Mouse (Mus musculus): Measurements from ENCODE around the gene Oas1h. TPM values are rescaled to one million over a fixed set of nuclear protein-coding genes. Genes with fewer than 3 reads are reported as not detected.
A peak's percentile ranks its signal among the peaks of the same experiment; 100 is the strongest.

Gene Oas1h
- not detected in 2 replicates for polyA plus RNA-seq (2015; fragmentation: Nextera tagmentation; extraction: Ambion mirVana)

- Histone ChIP-seq H3K4me1 (no peaks in the 10 kb centered on the region), H3K9ac (no peak within 1 kb of the TSS), H3K27me3 (no peaks in the 10 kb centered on the region), H3K4me2 (no peak within 1 kb of the TSS), H3K36me3 (ENCODE audit: poor library complexity, severe bottlenecking) (no peaks in the 10 kb centered on the region), H3K4me3 (no peak within 1 kb of the TSS), H3K9me3 (replicated peaks) (no peaks in the 10 kb centered on the region), H3K27ac (no peak within 1 kb of the TSS)
- WGBS = 54% methylated on average over 4 of the region's 4 CpGs
- no peak for ATAC-seq
These were observed at the start of gene Oas1h for GRCm38 (mm10) chr5:120861121-120861520. TSS of gene Oas1h (plus strand) at chr5:120861421.

- WGBS = 7% methylated on average over 18 of the region's 18 CpGs
- ATAC-seq = peak; percentile 83
- 0 out of 2 replicates have a peak within 1 kb of the TSS, but pooled peaks have one; percentile 11 for H3K27ac ChIP-seq
These were observed 49.0 kb upstream of the Oas1h start, which contains the start of gene Oas1c for GRCm38 (mm10) chr5:120811951-120812819. TSS of gene Oas1c (minus strand) at chr5:120812514.

GRCm38 (mm10) chr5:120813023-120813422 lies 48.2 kb upstream of the Oas1h start:
- peak overlapping the region; percentile 58; the same call in 1 of the 2 replicates for H3K4me2 ChIP-seq
- no peaks in the 10 kb centered on the region for H3K27me3 ChIP-seq
- 86% methylated on average over 6 of the region's 6 CpGs for WGBS
- H3K27ac ChIP-seq = no peak overlapping the region
- H3K36me3 ChIP-seq (ENCODE audit: poor library complexity, severe bottlenecking) = no peaks in the 10 kb centered on the region
- H3K9me3 ChIP-seq (replicated peaks) = no peaks in the 10 kb centered on the region
- H3K9ac ChIP-seq = no peak overlapping the region; the same call in 1 of the 2 replicates
- H3K4me3 ChIP-seq = no peak overlapping the region
- ATAC-seq = no peak
- peaks cover 4% of the 10 kb centered on the region for H3K4me1 ChIP-seq

More at GRCm38 (mm10) chr5:120811951-120812819, 49.0 kb upstream of the Oas1h start, which contains the start of gene Oas1c:
- Histone ChIP-seq H3K9me3 (replicated peaks) (no peaks in the 10 kb centered on the region), H3K9ac (peak within 1 kb of the TSS; percentile 50), H3K27me3 (no peaks in the 10 kb centered on the region), H3K4me3 (peak within 1 kb of the TSS; percentile 28), H3K4me1 (peaks cover 4% of the 10 kb centered on the region), H3K4me2 (peak within 1 kb of the TSS; percentile 58), H3K36me3 (ENCODE audit: poor library complexity, severe bottlenecking) (no peaks in the 10 kb centered on the region)

GRCm38 (mm10) chr5:120815949-120816348 lies 45.3 kb upstream of the Oas1h start:
- no peak overlapping the region for H3K4me3 ChIP-seq
- no peaks in the 10 kb centered on the region for H3K27me3 ChIP-seq
- ATAC-seq = no peak
- H3K4me2 ChIP-seq = no peak overlapping the region
- no peak overlapping the region for H3K27ac ChIP-seq
- H3K36me3 ChIP-seq (ENCODE audit: poor library complexity, severe bottlenecking) = no peaks in the 10 kb centered on the region
- WGBS = 68% methylated on average over 3 of the region's 3 CpGs
- peaks cover 4% of the 10 kb centered on the region for H3K4me1 ChIP-seq
- H3K9ac ChIP-seq = no peak overlapping the region
- peaks cover 20% of the 10 kb centered on the region for H3K9me3 ChIP-seq (replicated peaks)

GRCm38 (mm10) chr5:120818999-120819398 lies 42.2 kb upstream of the Oas1h start:
- Histone ChIP-seq H3K4me1 (no peaks in the 10 kb centered on the region), H3K4me3 (no peak overlapping the region), H3K36me3 (ENCODE audit: poor library complexity, severe bottlenecking) (no peaks in the 10 kb centered on the region), H3K9ac (no peak overlapping the region), H3K27ac (no peak overlapping the region), H3K9me3 (replicated peaks) (peaks cover 23% of the 10 kb centered on the region), H3K27me3 (no peaks in the 10 kb centered on the region), H3K4me2 (no peak overlapping the region)
- no peak for ATAC-seq

- H3K36me3 ChIP-seq (ENCODE audit: poor library complexity, severe bottlenecking) = no peaks in the 10 kb centered on the region
- peaks cover 13% of the 10 kb centered on the region for H3K4me1 ChIP-seq
- ATAC-seq = no peak
- 85% methylated on average over 4 of the region's 4 CpGs for WGBS
- H3K27ac ChIP-seq = no peak overlapping the region
- no peak overlapping the region for H3K4me3 ChIP-seq
- no peaks in the 10 kb centered on the region for H3K27me3 ChIP-seq
- H3K9ac ChIP-seq = no peak overlapping the region
- no peaks in the 10 kb centered on the region for H3K9me3 ChIP-seq (replicated peaks)
- H3K4me2 ChIP-seq = no peak overlapping the region
These were observed 30.2 kb upstream of the Oas1h start for GRCm38 (mm10) chr5:120831031-120831430.

GRCm38 (mm10) chr5:120833335-120834280 lies 27.6 kb upstream of the Oas1h start:
- no peak for ATAC-seq
- H3K27me3 ChIP-seq = no peaks in the 10 kb centered on the region
- no peak overlapping the region for H3K27ac ChIP-seq
- no peak overlapping the region for H3K4me3 ChIP-seq
- H3K9me3 ChIP-seq (replicated peaks) = no peaks in the 10 kb centered on the region
- 0 out of 2 replicates have a peak overlapping the region, but pooled peaks have one; percentile 40 for H3K9ac ChIP-seq
- H3K4me2 ChIP-seq = peak overlapping the region; percentile 43
- 7% methylated on average over 17 of the region's 17 CpGs for WGBS
- no peaks in the 10 kb centered on the region for H3K36me3 ChIP-seq (ENCODE audit: poor library complexity, severe bottlenecking)
- H3K4me1 ChIP-seq = peaks cover 13% of the 10 kb centered on the region

GRCm38 (mm10) chr5:120836731-120837585 lies 24.3 kb upstream of the Oas1h start:
- Histone ChIP-seq H3K4me3 (no peak overlapping the region), H3K36me3 (ENCODE audit: poor library complexity, severe bottlenecking) (no peaks in the 10 kb centered on the region), H3K27me3 (no peaks in the 10 kb centered on the region), H3K27ac (no peak overlapping the region), H3K4me2 (no peak overlapping the region), H3K9me3 (replicated peaks) (no peaks in the 10 kb centered on the region), H3K9ac (no peak overlapping the region), H3K4me1 (peaks cover 13% of the 10 kb centered on the region)
- ATAC-seq = no peak
- WGBS = 8% methylated on average over 8 of the region's 8 CpGs

GRCm38 (mm10) chr5:120844713-120845112 lies 16.5 kb upstream of the Oas1h start:
- no peaks in the 10 kb centered on the region for H3K4me1 ChIP-seq
- H3K36me3 ChIP-seq (ENCODE audit: poor library complexity, severe bottlenecking) = no peaks in the 10 kb centered on the region
- H3K27me3 ChIP-seq = no peaks in the 10 kb centered on the region
- WGBS = 73% methylated on average over 3 of the region's 3 CpGs
- H3K9ac ChIP-seq = no peak overlapping the region
- H3K27ac ChIP-seq = no peak overlapping the region
- no peak overlapping the region for H3K4me3 ChIP-seq
- 0 out of 2 replicates have a peak, but pooled peaks have one; percentile 45 for ATAC-seq
- H3K4me2 ChIP-seq = no peak overlapping the region
- H3K9me3 ChIP-seq (replicated peaks) = no peaks in the 10 kb centered on the region

- no peak within 1 kb of the TSS for H3K4me2 ChIP-seq
- WGBS = 87% methylated on average over 4 of the region's 4 CpGs
- H3K27ac ChIP-seq = no peak within 1 kb of the TSS
- no peak within 1 kb of the TSS for H3K4me3 ChIP-seq
- H3K27me3 ChIP-seq = no peaks in the 10 kb centered on the region
- no peak for ATAC-seq
- H3K9ac ChIP-seq = no peak within 1 kb of the TSS
- H3K4me1 ChIP-seq = no peaks in the 10 kb centered on the region
- no peaks in the 10 kb centered on the region for H3K36me3 ChIP-seq (ENCODE audit: poor library complexity, severe bottlenecking)
- H3K9me3 ChIP-seq (replicated peaks) = no peaks in the 10 kb centered on the region
These were observed 14.2 kb upstream of the Oas1h start, which contains the start of gene Oas1f for GRCm38 (mm10) chr5:120847067-120847466. TSS of gene Oas1f (plus strand) at chr5:120847367.

- no peak overlapping the region for H3K27ac ChIP-seq
- 61% methylated on average over 3 of the region's 3 CpGs for WGBS
- peaks cover 13% of the 10 kb centered on the region for H3K9me3 ChIP-seq (replicated peaks)
- H3K36me3 ChIP-seq (ENCODE audit: poor library complexity, severe bottlenecking) = no peaks in the 10 kb centered on the region
- no peaks in the 10 kb centered on the region for H3K27me3 ChIP-seq
- ATAC-seq = no peak
- no peak overlapping the region for H3K4me2 ChIP-seq
- no peak overlapping the region for H3K4me3 ChIP-seq
- no peaks in the 10 kb centered on the region for H3K4me1 ChIP-seq
- H3K9ac ChIP-seq = no peak overlapping the region
These were observed 11.6 kb upstream of the Oas1h start for GRCm38 (mm10) chr5:120849601-120850136.
